Mouse (Mus musculus) lung, embryonic 15.5 days (tissue): ENCODE measurements around the gene Sergef. TPM values are rescaled to one million over a fixed set of nuclear protein-coding genes. Genes with fewer than 3 reads are reported as not detected.

Source experiments
- ATAC-seq: fragments of 200-750 bp; cut with Nextera tagmentation; 2 replicates; pipeline ENCODE4 v1.8.0; 2017; ENCODE audit warnings: moderate number of reproducible peaks, borderline replicate concordance; ENCODE audit not compliant: low FRiP score, low TSS enrichment; ENCODE audit errors: extremely low read depth
- H3K27ac ChIP-seq: fragments of 300-500 bp; sonication (generic); 2 replicates; pipeline ENCODE4 v1.5.1; 2015; ENCODE audit warnings: moderate library complexity, mild to moderate bottlenecking, inconsistent platforms
- H3K27me3 ChIP-seq: fragments of 300-500 bp; sonication (generic); 2 replicates; pipeline ENCODE4 v1.6.1; 2015; ENCODE audit warnings: inconsistent platforms
- H3K36me3 ChIP-seq: fragments of 300-500 bp; sonication (generic); 2 replicates; pipeline ENCODE4 v1.6.1; 2015; ENCODE audit warnings: inconsistent platforms
- H3K4me1 ChIP-seq: fragments of 300-500 bp; sonication (generic); 2 replicates; pipeline ENCODE4 v1.6.1; 2015; ENCODE audit warnings: inconsistent platforms
- H3K4me2 ChIP-seq: fragments of 300-500 bp; sonication (generic); 2 replicates; pipeline ENCODE4 v1.6.1; 2015; ENCODE audit warnings: inconsistent platforms, mild to moderate bottlenecking, moderate library complexity
- H3K4me3 ChIP-seq: fragments of 300-500 bp; sonication (generic); 2 replicates; pipeline ENCODE4 v1.5.1; 2015; ENCODE audit warnings: mild to moderate bottlenecking, inconsistent platforms
- H3K9ac ChIP-seq: fragments of 300-500 bp; sonication (generic); 2 replicates; pipeline ENCODE4 v1.6.1; 2015; ENCODE audit warnings: inconsistent platforms
- H3K9me3 ChIP-seq: fragments of 300-500 bp; sonication (generic); 2 replicates; pipeline ENCODE4 v1.6.1; 2016; ENCODE audit warnings: inconsistent platforms
- WGBS: fragments of 180-500 bp; shearing (Covaris S2); methylation state at CpG from one replicate; pipeline ENCODE4 v1.1.7; 2015; 5-methylcytosine and 5-hydroxymethylcytosine counted together
- polyA plus RNA-seq: library from polyadenylated mRNA; unstranded; fragments of >200 nt; fragmentation: Nextera tagmentation; extraction: Ambion mirVana; gene quantifications from 2 replicates; pipeline ENCODE4 v1.2.1, GENCODE M21; 2015

Sergef gene
- polyA plus RNA-seq, 1 experiment from 2014 or later, result 13.3 TPM

DNA sequence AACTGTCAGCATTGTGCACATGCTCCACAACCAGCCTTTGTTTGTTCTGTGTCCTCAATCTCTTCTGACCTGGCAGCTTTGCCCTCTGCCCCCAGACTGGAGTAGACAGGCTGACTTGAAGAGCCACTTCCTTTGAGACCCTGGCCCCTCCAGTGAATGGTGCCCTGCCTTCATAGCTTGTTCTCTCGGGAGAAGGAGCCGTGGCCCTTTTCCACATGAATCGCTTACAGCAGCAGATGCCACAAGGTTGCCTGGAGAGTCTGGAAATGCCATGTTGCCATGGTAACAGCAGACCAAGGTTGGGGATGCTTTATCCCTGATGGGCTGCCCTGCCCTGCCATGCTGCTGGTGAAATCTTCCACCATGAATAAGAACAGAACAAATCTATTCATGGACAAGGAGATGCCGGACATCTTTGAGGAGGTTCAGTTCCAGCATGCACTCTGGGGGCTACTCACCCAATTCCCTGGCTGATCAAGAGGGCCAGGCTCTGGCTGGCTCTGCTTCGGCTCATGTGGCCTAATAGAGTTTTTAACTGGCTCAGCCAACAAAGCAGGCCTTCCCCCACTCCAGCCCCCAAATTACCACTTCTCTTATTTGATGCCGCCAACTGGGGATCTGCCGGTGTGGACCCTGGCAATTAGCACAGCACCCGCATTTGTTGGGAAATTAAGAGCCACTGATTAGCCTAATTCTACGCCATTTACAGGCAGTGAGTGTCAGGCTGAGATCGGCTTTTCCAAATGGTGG lies 185.5 kb downstream of the Sergef start:
- Histone ChIP-seq H3K9me3 (no peaks in the 10 kb centered on the region), H3K36me3 (no peaks in the 10 kb centered on the region), H3K4me2 (no peak overlapping the region), H3K9ac (no peak overlapping the region), H3K27me3 (no peaks in the 10 kb centered on the region), H3K4me3 (no peak overlapping the region), H3K4me1 (no peaks in the 10 kb centered on the region), H3K27ac (no peak overlapping the region)
- 46% methylated on average over 10 of the region's 10 CpGs for WGBS
- no peak for ATAC-seq

DNA sequence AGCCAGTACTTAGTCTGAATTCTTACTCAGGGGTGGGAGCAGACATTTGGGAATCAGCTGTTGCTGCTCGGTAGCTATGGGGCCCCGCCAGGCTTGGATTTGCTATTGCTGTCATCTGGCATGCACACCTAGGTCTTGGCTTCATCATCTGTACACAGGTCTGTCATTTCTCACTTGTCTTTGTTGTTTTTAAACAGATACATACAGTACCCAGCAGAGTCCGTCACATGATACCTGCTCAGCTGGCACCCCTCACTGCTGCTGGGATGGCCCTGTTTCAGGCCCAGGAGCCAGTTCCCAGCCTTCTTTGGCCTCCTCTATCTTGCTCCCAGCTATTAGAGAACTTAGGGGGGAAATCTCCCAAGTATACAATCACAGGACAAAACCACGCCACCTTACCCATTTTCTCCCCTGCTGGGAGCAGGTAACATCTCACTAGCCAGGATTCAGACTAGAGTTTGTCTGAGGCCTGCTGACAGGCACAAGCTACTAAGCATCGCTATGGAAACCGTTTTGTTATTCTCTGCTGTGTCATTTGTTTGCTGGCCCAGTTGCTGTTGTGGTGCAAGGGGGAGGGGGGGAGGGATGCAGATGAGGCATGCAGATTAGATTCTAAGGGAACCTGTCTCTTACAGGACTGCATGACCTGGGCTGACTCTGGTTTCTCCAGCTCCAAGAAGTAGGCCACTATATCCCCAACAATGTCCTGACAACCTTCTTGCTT lies 190.5 kb downstream of the Sergef start:
- no peaks in the 10 kb centered on the region for H3K4me1 ChIP-seq
- H3K9me3 ChIP-seq, result no peaks in the 10 kb centered on the region
- 63% methylated on average over 6 of the region's 6 CpGs for WGBS
- H3K27me3 ChIP-seq, result no peaks in the 10 kb centered on the region
- no peak overlapping the region for H3K4me2 ChIP-seq
- H3K9ac ChIP-seq, result no peak overlapping the region
- no peak overlapping the region for H3K27ac ChIP-seq
- H3K36me3 ChIP-seq, result no peaks in the 10 kb centered on the region
- H3K4me3 ChIP-seq, result no peak overlapping the region
- no peak for ATAC-seq

DNA sequence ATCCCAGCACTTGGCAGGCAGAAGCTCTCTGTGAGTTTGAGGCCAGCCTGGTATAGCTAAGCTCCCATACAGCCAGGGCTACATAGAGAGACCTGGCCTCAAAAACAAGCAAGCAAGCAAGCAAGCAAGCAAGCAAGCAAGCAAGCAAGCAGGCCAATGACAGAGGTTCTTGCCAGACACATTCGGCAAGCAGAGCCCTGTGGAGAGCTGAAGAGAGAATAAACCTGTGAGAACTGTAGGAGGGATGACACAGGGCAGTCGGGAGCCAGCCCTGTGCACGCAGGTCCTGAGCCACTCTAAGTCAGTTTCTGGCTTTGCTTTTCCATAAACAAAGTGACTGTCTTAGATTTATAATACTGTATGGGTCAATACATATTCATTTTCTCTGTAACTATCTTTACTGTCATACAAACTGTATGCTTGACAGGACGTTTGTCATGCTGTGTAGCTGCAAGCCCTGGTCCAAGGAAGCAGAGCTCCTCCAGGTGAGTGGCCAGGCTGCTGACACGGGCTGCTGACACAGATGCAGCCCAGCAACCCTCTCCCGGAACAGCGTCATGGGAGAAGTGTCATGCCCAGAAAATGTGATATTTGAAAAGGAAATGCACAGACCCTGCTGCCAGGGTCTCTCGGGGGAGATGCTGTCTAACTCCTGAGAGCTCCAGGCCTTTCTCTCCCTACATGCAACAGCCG lies 192.0 kb downstream of the Sergef start:
- no peak for ATAC-seq
- no peaks in the 10 kb centered on the region for H3K4me1 ChIP-seq
- H3K27me3 ChIP-seq, result no peaks in the 10 kb centered on the region
- 31% methylated on average over 9 of the region's 9 CpGs for WGBS
- no peak overlapping the region for H3K4me3 ChIP-seq
- no peak overlapping the region for H3K27ac ChIP-seq
- H3K9me3 ChIP-seq, result no peaks in the 10 kb centered on the region
- no peaks in the 10 kb centered on the region for H3K36me3 ChIP-seq
- no peak overlapping the region for H3K4me2 ChIP-seq
- no peak overlapping the region for H3K9ac ChIP-seq

DNA sequence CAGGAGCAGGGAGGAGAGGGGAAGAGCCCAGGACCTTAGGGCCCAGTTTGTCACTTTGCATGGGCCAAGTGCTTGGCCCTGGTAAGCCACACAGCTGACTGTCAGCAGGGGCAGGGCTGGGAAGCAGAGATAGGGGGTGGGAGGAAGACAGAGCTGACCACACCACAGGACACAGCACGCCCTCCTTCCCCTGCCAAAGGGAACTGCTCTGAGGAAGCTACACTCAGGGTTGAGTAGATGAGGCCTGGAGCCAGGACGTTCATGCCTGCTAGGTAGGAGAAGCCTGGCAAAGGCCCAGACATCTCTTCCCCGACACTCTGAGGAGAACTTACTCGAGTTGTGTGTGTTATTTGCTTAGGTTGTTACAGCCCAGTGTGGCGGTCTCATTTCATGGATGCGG lies 193.7 kb downstream of the Sergef start:
- WGBS, result 69% methylated on average over 6 of the region's 6 CpGs
- Histone ChIP-seq H3K9me3 (no peaks in the 10 kb centered on the region), H3K4me2 (no peak overlapping the region), H3K36me3 (no peaks in the 10 kb centered on the region), H3K27ac (no peak overlapping the region), H3K27me3 (no peaks in the 10 kb centered on the region), H3K4me1 (no peaks in the 10 kb centered on the region), H3K4me3 (no peak overlapping the region), H3K9ac (no peak overlapping the region)
- ATAC-seq, result no peak

DNA sequence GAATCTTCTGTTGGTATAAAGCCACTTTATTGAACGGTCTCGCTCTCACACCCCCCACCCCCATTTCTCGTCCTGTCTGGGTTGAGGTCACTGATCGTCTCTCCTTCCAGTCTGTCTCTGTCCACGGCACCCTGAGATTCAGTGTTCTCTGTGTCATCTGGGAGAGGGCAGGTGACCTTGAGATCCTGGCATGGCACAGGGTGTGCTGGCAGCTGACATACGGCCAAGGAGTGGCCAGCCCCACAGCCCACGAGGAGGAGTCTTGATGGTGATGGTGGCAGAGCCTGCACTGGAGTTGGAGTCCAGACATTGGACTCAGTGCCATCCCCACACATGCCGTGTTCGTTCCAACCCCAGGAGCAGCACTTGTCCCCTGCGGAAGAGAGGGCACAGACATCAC lies 196.4 kb downstream of the Sergef start:
- H3K27ac ChIP-seq, result no peak overlapping the region
- no peaks in the 10 kb centered on the region for H3K27me3 ChIP-seq
- no peak for ATAC-seq
- H3K4me3 ChIP-seq, result no peak overlapping the region
- WGBS, result 87% methylated on average over 10 of the region's 10 CpGs
- no peak overlapping the region for H3K9ac ChIP-seq
- H3K4me2 ChIP-seq, result no peak overlapping the region
- H3K9me3 ChIP-seq, result no peaks in the 10 kb centered on the region
- no peaks in the 10 kb centered on the region for H3K4me1 ChIP-seq
- H3K36me3 ChIP-seq, result no peaks in the 10 kb centered on the region

DNA sequence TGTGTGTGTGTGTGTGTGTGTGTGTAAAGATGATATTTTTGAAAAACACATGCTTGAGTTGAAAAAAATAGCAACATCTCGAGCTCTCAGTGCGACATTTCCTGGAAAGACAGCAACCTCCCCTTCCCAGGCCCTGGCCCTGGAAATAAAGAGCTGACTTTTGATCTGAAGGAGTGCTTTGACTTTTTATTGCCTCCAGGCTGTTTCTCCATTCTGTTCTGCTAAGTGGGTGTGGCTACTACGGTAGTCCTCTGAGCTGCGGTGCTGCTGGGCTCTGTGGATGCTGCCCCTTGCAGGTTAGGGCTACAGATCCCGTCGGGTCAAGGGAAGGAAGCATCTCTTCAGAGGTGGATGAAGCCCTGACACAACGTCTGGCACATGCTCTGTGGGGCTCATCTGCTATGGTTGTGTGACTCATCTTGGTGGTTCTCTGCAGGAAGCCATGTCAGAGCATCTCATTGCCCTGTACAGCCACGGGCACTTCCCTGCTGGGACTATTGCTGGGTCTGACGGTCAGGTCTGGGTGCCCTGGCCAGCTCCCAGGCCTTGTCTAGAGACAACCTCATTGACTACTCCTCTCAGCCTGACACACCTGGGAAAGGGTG lies 201.0 kb downstream of the Sergef start:
- Histone ChIP-seq H3K4me3 (no peak overlapping the region), H3K9ac (no peak overlapping the region), H3K36me3 (no peaks in the 10 kb centered on the region), H3K27ac (no peak overlapping the region), H3K27me3 (no peaks in the 10 kb centered on the region), H3K9me3 (no peaks in the 10 kb centered on the region), H3K4me1 (no peaks in the 10 kb centered on the region), H3K4me2 (no peak overlapping the region)
- ATAC-seq, result no peak
- WGBS, result 64% methylated on average over 9 of the region's 9 CpGs

DNA sequence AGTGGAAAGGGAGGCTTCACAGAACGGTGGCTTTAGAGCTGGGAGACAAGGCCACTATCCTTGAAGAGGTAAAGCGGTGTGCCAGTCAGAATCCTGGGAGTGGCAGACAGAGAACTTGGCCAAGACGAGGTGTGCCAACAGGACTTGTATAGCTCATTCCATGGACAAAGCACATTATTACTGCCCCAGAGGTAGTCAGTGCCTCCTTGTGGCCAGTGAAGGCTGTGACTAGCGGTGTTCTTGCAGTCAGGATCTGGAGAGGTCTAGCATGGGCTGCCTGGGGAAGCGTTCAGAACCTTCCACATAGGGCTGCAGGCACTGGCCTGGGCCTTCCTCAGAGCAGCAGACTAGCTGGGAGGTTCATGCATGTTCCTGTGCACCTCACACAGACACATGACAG lies 203.8 kb downstream of the Sergef start:
- no peak overlapping the region for H3K4me3 ChIP-seq
- no peaks in the 10 kb centered on the region for H3K9me3 ChIP-seq
- ATAC-seq, result no peak
- H3K36me3 ChIP-seq, result no peaks in the 10 kb centered on the region
- H3K4me1 ChIP-seq, result no peaks in the 10 kb centered on the region
- H3K9ac ChIP-seq, result no peak overlapping the region
- H3K27ac ChIP-seq, result no peak overlapping the region
- WGBS, result 84% methylated on average over 5 of the region's 5 CpGs
- no peak overlapping the region for H3K4me2 ChIP-seq
- H3K27me3 ChIP-seq, result no peaks in the 10 kb centered on the region

DNA sequence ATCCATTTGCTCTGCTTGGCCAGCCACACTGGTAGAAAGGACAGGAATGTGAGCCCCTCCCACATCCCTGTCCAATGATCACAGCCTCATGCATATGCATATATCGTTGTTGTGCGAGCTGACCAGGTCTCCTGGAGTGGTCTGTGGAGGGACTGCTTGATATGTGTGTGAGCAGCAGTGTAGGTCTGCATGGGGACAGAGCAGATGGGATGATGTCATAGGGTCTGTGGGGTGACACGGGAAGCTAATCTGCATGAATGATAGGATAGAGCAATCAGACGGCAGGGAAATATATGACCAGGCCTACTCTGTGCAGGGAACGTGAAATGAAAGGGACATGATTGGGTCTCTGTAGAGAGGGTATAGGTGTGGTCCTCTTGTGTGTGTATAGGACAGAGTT lies 205.7 kb downstream of the Sergef start:
- no peak overlapping the region for H3K27ac ChIP-seq
- WGBS, result 64% methylated on average over 5 of the region's 5 CpGs
- H3K4me2 ChIP-seq, result no peak overlapping the region
- no peaks in the 10 kb centered on the region for H3K9me3 ChIP-seq
- H3K4me1 ChIP-seq, result no peaks in the 10 kb centered on the region
- peak; percentile 33; the same call in 1 of the 2 replicates for ATAC-seq
- H3K4me3 ChIP-seq, result no peak overlapping the region
- no peak overlapping the region for H3K9ac ChIP-seq
- no peaks in the 10 kb centered on the region for H3K36me3 ChIP-seq
- no peaks in the 10 kb centered on the region for H3K27me3 ChIP-seq

DNA sequence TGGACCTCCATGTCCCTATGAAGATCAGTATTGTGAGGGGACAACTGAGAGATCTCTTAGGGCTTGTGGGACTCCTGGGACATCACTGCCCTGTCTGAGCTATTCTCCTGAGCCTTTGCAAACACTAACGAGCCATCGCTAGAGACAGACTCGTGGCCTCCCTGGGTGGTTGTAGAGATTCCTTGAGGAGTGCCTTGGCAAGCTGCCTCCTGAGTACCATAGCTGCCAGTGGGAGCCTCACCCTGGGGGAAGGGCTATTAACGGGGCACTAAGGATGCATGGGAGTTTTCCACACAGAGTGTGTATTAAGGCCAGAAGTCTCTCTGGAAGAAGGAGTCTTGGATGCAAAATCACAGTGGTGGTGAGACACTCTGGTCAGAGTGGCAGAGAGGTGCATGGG lies 214.6 kb downstream of the Sergef start:
- no peaks in the 10 kb centered on the region for H3K27me3 ChIP-seq
- ATAC-seq, result no peak
- H3K9me3 ChIP-seq, result no peaks in the 10 kb centered on the region
- no peak overlapping the region for H3K4me3 ChIP-seq
- no peaks in the 10 kb centered on the region for H3K36me3 ChIP-seq
- no peak overlapping the region for H3K27ac ChIP-seq
- no peaks in the 10 kb centered on the region for H3K4me1 ChIP-seq
- H3K9ac ChIP-seq, result no peak overlapping the region
- no peak overlapping the region for H3K4me2 ChIP-seq
- 52% methylated on average over 4 of the region's 4 CpGs for WGBS

DNA sequence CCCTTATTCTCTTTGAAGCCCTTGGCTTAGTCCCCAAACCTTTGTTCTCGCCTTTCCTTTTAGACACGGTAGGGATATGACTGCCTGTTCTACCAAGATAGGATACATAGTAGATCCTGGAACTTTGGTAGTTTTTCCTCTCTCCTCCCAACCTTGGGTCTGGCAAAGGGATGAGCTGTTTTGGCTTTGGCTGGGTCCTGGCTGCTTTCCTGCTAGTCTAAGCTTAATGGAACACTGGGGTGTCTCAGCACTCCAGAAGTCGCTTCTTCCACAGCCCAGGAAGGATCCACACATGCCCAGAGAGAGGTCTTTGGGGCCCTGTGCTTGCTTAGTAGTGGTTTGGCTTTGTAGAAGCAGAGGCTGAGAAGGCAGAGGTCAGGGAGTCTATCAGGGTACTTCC lies 215.7 kb downstream of the Sergef start:
- WGBS, result 67% methylated on average over 3 of the region's 3 CpGs

DNA sequence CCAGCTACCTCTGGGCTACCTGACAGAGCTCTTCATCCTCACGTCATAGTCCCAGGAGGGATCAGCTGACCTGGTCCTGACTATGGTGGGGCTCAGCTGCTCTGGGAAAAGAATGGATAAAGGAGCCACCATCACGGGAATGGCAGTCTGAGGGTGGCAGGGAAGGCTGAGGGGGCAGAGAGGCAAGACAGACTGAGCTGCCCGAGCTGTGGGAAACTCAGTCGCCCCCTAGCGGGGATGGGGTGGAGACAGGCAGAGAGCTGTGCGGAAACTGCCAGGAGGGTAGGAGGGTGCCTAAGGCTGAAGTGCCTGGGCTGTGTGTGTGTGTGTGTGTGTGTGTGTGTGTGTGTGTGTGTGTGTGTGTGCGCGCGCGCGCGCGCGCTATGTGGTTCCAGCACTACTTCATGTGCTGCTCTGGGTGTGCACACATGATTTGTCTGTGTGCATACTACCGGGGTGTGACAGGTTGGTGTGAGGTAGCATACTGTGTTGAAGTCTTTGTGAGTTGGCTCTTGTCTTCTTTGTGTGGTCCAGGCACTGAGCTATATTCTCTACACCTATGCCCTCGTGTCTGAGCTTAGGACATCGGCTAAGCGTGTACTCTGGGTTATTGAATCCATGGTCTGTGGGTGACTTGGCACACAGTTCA lies 216.7 kb downstream of the Sergef start:
- no peak overlapping the region for H3K4me2 ChIP-seq
- H3K27me3 ChIP-seq, result no peaks in the 10 kb centered on the region
- no peak for ATAC-seq
- H3K9ac ChIP-seq, result no peak overlapping the region
- H3K9me3 ChIP-seq, result no peaks in the 10 kb centered on the region
- WGBS, result 43% methylated on average over 17 of the region's 18 CpGs
- H3K4me3 ChIP-seq, result no peak overlapping the region
- no peaks in the 10 kb centered on the region for H3K36me3 ChIP-seq
- H3K27ac ChIP-seq, result no peak overlapping the region
- no peaks in the 10 kb centered on the region for H3K4me1 ChIP-seq

More for the DNA sequence above, 215.7 kb downstream of the Sergef start:
- Histone ChIP-seq H3K4me2 (no peak overlapping the region), H3K4me1 (no peaks in the 10 kb centered on the region), H3K27me3 (no peaks in the 10 kb centered on the region), H3K4me3 (no peak overlapping the region), H3K27ac (no peak overlapping the region), H3K36me3 (no peaks in the 10 kb centered on the region), H3K9me3 (no peaks in the 10 kb centered on the region), H3K9ac (no peak overlapping the region)
- ATAC-seq, result no peak
